Mouse (Mus musculus) kidney, postnatal 25 days (tissue): Measurements from ENCODE around the gene Sgip1.

Experiments used
- DNase-seq, 2 experiments: peaks; one replicate each; pipeline ENCODE4 v3.0.0; 2021; ENCODE audit warnings: mixed read lengths in 2 of 2

Sgip1 gene

DNA sequence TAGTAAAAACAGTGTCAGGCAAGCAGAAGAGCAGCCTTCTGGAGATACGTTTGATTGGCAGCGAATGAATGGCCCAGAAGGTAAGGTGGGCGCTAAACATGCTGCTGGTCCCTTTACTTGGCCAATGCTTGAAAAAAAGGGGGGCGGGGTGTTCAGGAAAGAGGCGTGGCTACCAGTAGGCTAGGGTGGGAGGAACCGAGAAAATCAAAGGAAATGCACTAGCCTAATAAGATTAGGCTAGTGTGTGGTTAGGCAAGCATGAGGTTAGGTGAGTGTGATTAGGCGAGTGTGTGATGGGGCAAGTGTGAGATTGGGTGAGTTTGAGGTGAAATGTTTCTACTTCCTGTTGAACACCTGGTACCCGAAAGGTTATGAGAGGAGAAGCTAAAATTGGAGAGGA is at the start of gene Sgip1:
TSS of gene Sgip1 (plus strand) at position 11 of the 400 bp plus-strand sequence.
- DNase-seq, result no peak

- DNase-seq, result no peak
These were observed 49.7 kb upstream of the Sgip1 start for GRCm38 (mm10) chr4:102691402-102691801.

- DNase-seq, result no peak
These were observed 43.1 kb upstream of the Sgip1 start for GRCm38 (mm10) chr4:102697966-102698365.

DNA sequence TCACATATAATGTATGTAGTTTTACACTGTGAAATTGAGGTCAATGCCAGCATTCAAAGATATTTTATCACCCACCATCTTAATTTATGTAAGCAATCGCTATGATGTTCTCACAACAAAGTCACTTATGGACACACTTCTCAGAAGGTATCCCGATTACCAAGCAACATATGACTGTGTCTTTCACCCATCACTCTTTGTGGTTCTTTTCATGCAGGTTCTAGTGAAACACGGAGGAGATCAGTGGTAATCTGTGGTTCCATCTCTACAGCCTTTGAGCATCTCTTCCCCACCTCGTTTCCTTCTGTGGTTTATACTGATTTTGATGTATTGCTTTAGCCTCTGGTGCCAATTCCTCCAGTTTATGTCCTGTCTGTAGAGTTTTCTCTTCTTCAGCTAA is 29.4 kb upstream of the Sgip1 start:
- DNase-seq, result no peak

- DNase-seq, result no peak
These were observed 25.6 kb upstream of the Sgip1 start for GRCm38 (mm10) chr4:102715532-102715931.

DNA sequence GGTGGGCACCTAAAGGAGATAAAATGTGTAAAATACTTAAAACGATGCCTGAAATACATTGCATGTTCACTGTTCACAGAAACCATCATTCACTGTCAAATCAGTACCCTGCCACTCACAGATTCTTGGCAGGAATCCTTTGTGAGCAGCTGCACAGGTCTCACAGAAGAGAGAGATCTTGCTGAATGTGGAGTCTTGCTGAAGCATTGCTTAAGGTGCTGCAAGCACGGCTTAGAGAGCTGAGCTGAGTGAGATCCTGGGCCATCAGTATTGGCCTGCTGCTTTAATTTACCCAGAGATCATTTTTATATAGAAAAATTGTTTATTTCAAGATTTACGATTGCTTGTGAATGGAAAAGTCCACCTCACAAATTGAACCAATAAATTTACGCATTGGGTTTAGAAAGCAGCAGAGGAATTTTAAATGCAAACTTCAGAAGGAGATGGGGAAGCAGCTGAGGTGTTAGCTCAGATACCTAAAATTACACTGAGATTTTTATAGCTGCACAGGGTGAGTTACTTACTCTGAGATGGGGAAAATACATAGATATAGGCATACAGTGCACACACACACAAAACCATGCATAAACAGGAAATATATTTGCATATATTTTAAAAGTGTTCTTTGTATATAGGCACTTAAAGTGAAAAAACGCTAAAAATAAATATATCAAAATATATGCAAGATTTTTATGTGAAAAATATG is 23.8 kb upstream of the Sgip1 start:
- no peak for DNase-seq

DNA sequence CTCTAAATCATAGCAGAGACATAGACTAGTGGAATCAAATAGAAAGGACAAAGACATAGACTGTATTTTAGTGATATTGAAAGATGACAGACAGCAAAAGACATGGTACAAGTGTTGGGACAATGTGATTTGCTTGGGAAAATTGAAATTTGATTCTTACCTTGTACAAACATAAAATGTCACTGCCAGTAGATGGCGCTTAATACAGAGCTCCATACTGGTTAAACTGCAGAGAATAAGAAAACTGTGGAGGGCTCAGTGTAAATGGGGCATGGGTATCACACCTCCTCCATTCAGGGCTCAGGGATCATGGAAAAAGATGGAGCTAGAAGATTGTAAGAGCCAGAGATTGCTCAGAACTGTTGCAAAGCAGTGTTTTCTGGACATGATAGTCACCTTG is 21.6 kb upstream of the Sgip1 start:
- peak in 1 of 2 experiments; percentile 24 for DNase-seq

DNA sequence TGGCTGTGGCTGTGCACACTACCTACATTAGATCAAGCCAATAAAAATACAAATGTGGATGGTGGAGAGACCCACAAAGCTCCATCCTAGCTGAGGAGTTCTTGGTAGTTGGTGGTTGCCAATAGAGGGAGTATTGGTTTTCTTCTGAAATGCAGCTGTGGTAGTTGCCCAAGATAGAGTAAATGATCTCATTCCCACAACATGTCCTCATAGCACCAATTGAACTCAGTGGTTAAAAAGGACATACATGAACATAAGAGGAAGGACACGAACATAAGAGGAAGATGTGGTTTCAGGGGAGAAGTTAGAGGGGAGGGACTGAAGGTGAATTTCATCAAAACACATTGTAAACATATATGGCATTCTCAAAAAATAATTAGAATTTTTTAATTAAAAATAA is 21.1 kb upstream of the Sgip1 start:
- DNase-seq, result no peak

- no peak for DNase-seq
These were observed 16.7 kb upstream of the Sgip1 start for GRCm38 (mm10) chr4:102724442-102724841.

DNA sequence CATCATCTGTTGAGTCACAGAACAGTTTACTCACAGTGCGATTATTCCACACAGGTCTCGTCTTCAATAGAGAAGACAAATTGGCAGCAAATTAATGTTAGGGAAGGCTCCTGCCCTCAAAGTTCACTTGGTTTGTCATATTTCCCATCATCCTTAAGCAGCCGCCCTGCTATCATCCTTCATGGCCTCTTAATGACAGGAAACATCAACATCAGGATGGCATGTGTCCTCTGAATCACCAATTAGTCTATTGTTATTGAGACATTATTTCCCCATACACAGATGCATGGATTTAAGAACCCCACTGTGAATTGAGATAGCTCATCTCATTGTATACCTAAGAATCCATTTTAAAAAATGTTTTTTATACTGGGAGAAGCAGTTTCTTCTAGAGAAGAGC is 10.1 kb upstream of the Sgip1 start:
- no peak for DNase-seq

GRCm38 (mm10) chr4:102734022-102734657 is 7.0 kb upstream of the Sgip1 start:
- no peak for DNase-seq

DNA sequence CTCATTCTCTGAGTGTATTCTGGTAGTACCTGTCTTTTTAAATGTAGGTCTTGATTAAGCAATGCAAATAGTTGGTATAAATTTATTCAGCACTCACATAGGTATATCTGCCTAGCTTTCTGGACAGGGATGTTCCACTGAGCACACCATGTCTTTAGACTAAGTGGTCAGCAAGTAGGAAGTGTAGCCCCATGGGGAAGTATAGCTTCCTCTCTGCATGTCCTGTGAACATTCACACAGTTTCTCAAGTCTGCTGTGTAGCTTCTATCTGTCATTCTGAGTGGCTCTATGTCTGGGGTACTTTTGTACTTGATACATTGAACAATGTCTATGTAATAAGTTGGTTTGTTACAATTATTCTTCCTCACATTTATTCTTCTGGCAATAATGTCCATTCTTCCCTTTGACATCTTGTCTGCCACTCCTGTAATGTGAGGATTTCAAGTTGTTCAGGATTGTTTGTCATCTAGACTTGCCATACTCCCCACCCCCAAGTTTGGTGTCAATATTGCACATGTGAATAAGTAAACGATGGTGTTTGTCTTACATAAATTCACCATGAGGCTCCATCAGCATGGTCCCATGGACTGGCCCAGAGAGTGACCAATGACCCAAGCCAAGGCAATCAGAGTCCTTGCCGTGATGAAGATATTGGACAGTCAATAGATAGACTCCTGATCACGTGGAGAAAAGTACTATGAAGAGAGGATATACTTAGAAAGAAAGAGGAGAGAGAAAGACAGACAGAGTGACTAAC is 12.4 kb downstream of the Sgip1 start:
- no peak for DNase-seq

DNA sequence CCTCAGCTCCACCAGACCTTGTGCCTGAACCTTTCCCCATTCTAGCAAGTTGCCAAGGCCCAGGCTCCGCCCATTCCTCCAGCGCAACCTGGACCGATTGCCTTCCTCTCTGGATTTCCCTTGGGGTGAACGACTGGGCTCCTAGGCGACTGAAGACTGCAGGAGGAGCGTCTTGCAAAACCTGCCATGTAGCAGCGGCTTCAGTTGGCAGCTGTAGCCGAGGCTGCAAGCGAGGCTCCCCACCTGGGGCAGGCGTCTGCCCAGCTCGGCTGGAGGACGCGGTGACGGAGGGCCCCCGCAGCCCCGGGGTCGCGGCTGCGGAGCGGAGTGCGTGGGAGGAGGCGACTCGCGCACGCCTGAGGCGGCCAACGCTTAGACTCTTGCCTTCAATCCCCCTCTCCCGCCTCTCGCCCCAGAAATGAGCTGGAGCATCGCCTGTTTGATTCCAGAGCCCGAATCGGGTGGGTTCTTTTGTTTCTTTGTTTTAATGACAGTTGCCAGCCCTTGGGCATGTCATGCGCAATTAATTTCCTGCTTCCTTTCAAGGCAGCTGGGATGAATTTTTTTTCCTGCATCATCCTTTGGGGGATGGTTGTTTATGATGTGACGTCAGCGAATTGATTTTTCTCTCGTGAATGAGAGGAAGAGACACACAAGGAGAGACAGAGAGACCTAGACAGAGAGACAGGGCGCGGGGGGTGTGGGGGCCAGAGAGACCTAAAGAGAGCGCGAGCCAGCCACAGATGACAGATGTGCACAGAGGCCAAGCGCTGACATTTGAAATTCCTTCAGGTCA is 18.2 kb downstream of the Sgip1 start:
- DNase-seq, result peak; percentile 10 to 38

- peak; percentile 32 to 65 for DNase-seq
These were observed 19.1 kb downstream of the Sgip1 start for GRCm38 (mm10) chr4:102760042-102760821.

GRCm38 (mm10) chr4:102762075-102762474 is 21.0 kb downstream of the Sgip1 start:
- DNase-seq, result no peak

- DNase-seq, result no peak
These were observed 28.0 kb downstream of the Sgip1 start for GRCm38 (mm10) chr4:102769070-102769469.

DNA sequence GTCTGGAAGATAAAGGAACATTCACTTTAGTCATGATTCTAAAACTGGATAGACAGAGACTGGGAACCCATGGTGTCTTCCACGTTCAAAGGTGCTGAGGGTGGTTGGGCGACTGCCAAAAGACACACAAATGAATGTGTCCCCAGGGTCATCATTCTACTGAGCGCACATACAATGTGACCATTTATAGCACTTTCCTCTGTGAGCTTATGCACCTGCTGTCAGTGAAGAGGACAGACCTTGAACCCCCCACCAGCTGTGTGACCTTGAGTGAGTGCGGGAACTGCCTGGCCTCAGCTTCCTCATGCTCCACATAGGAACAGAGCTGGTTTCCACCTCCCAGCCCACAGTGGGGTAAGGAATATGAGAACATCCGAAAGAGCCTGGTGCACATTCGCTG is 28.8 kb downstream of the Sgip1 start:
- no peak for DNase-seq

DNA sequence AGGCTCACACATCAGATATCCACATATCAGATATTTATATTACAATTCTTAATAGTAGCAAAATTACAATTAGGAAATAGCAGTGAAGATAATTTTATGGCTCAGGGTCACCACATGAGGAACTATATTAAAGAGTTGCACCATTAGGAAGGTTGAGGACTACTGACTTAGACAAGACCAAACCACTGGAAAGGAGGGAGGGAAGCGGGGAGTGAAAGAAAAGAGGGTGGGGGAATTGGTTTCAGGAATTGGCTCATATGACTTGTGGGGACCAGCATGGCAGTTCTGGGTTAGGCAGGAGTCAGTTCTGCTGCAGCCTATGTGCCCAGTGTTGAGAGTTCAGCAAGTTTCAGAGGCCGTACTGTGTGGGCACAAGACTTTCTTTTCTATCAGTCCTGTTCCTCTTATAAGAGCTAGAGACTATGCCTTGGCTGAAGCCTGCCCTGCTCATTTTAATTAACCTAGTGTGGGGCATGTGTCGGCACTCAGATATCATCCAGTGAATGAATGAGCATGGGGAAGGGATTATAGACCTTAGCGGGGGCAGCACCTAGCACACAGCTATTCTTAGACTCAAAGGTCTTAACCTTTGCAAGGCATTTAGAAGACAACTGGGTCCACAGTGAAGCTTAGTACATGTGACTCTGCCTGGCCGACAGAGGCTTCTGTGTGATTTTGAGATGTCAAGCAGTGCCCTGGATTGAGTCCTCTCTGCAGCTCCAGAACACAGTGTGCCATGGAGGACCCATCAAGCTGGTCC is 30.7 kb downstream of the Sgip1 start:
- DNase-seq, result no peak

GRCm38 (mm10) chr4:102773225-102773624 is 32.1 kb downstream of the Sgip1 start:
- DNase-seq, result no peak

- DNase-seq, result no peak
These were observed 32.7 kb downstream of the Sgip1 start for GRCm38 (mm10) chr4:102773841-102774240.

DNA sequence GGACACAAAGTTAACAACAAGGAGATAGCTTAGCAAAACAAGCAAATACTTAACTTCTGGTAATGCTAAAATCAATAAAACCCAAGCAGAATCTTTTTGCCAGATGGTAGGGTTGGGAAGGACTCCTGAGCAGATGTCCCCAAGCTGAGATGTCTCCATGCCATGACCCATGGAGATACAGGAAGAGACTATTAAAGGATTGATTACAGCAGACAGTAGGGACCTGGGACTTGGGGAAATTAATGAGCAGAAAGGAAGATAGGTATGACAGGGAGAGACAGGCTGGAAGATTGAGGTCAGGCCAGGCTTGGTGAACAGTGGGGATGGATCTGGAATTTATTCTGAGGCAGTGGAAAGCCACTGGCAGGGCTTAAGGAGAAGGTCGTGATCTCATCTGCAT is 33.5 kb downstream of the Sgip1 start:
- DNase-seq, result no peak
